Comparison of ENCODE assay signal across 31 mouse cellular contexts in the genomic region with DNA sequence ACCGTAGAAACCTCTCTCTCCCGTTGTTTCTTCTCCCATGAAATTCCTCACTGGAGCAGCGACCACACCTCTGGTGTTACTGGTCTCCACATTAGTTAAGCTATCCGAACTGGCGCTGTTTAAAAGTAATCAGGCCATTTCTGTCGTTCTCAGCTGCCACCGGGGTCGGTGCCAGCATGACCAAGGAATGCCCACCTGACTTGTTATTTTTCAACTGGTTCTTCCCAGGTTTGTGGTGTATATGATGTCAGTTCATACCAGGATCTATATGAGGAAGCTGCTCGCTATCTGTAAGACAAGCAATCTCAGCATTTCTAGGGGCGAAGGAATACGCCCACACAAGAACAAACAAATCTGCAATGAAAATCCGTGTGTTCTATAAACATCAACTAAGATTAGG.
"Had no signal": no experiment of that assay in that cellular context is flagged by ENCODE, and none has a peak within 500 bp of the region (broad histone marks: within the 10 kb centered on the region; RNA-seq: fewer than 3 reads in every experiment).

No protein-coding gene starts in this region.

- H3K36me3 ChIP-seq: limb, embryonic 10.5 days; limb, embryonic 12.5 days; limb, embryonic 13.5 days; limb, embryonic 15.5 days; liver, embryonic 12.5 days; liver, embryonic 13.5 days; liver, embryonic 15.5 days; lung, embryonic 15.5 days; midbrain, embryonic 12.5 days; midbrain, embryonic 13.5 days; midbrain, embryonic 15.5 days; neural tube, embryonic 12.5 days; neural tube, embryonic 13.5 days had no signal

- H3K4me2 ChIP-seq: limb, embryonic 12.5 days; limb, embryonic 13.5 days; limb, embryonic 15.5 days; liver, embryonic 11.5 days; liver, embryonic 12.5 days; liver, embryonic 13.5 days; liver, embryonic 15.5 days; lung, embryonic 14.5 days; lung, embryonic 15.5 days; midbrain, embryonic 12.5 days; midbrain, embryonic 13.5 days; midbrain, embryonic 15.5 days; neural tube, embryonic 12.5 days; neural tube, embryonic 13.5 days had no signal

- H3K4me3 ChIP-seq: limb, embryonic 10.5 days; limb, embryonic 12.5 days; limb, embryonic 13.5 days; limb, embryonic 15.5 days; liver, embryonic 12.5 days; liver, embryonic 13.5 days; liver, embryonic 15.5 days; lung, embryonic 15.5 days; megakaryocyte, embryonic 14.5 days; midbrain, embryonic 12.5 days; midbrain, embryonic 13.5 days; midbrain, embryonic 15.5 days; myocyte; neural tube, embryonic 12.5 days; neural tube, embryonic 13.5 days had no signal

- ATAC-seq: liver, embryonic 12.5 days; liver, postnatal 0 days; lung, postnatal 0 days; midbrain, embryonic 13.5 days; midbrain, embryonic 15.5 days; midbrain, embryonic 16.5 days had no signal

- H3K9ac ChIP-seq: limb, embryonic 12.5 days; limb, embryonic 13.5 days; limb, embryonic 15.5 days; liver, embryonic 12.5 days; liver, embryonic 13.5 days; liver, embryonic 14.5 days; liver, embryonic 15.5 days; liver, postnatal 0 days; lung, embryonic 14.5 days; lung, embryonic 15.5 days; midbrain, embryonic 12.5 days; midbrain, embryonic 13.5 days; midbrain, embryonic 15.5 days; neural tube, embryonic 12.5 days; neural tube, embryonic 13.5 days had no signal

- H3K27me3 ChIP-seq: midbrain, embryonic 15.5 days; neural tube, embryonic 12.5 days had no signal

- DNase-seq: left cerebral cortex, postnatal 4 days; liver; liver, embryonic 13.5 days; liver, postnatal 0 days; lung, adult 18-20 months; lung, adult 2 months; lung, embryonic 14.5 days; lung, postnatal 10 days; lung, postnatal 14 days; lung, postnatal 36 days; lung, postnatal 4 days; midbrain, embryonic 14.5 days had no signal

- H3K4me1 ChIP-seq: limb, embryonic 15.5 days; liver, embryonic 12.5 days; liver, embryonic 13.5 days; liver, embryonic 15.5 days; lung, embryonic 15.5 days; megakaryocyte, embryonic 14.5 days had no signal

- H3K27ac ChIP-seq: limb, embryonic 10.5 days; limb, embryonic 12.5 days; limb, embryonic 13.5 days; limb, embryonic 15.5 days; liver, embryonic 12.5 days; liver, embryonic 13.5 days; liver, embryonic 14.5 days; liver, embryonic 15.5 days; lung, embryonic 15.5 days; macrophage; midbrain, embryonic 12.5 days; midbrain, embryonic 13.5 days; midbrain, embryonic 15.5 days; neural tube, embryonic 12.5 days; neural tube, embryonic 13.5 days had no signal

- H3K9me3 ChIP-seq: limb, embryonic 10.5 days; limb, embryonic 12.5 days; limb, embryonic 13.5 days; limb, embryonic 15.5 days; liver, embryonic 12.5 days; liver, embryonic 13.5 days; liver, embryonic 15.5 days; lung, embryonic 15.5 days; megakaryocyte, embryonic 14.5 days; midbrain, embryonic 12.5 days; midbrain, embryonic 13.5 days; midbrain, embryonic 15.5 days; neural tube, embryonic 12.5 days; neural tube, embryonic 13.5 days had no signal
